Mouse (Mus musculus) bone marrow, adult 2 months (tissue): ENCODE data around the gene Tyw3. TPM values are rescaled to one million over a fixed set of nuclear protein-coding genes. Genes with fewer than 3 reads are reported as not detected.

ENCODE experiments used
- H3K27ac ChIP-seq: fragments of 200-500 bp; 2 replicates; pipeline ENCODE4 v1.5.1; 2012; ENCODE audit warnings: low read depth, mild to moderate bottlenecking, control low read depth, inconsistent platforms, low read length; ENCODE audit not compliant: control insufficient read depth, poor library complexity, insufficient read depth
- H3K4me1 ChIP-seq: fragments of 200-500 bp; 2 replicates; pipeline ENCODE4 v1.6.1; 2011; ENCODE audit warnings: low read length; ENCODE audit not compliant: control insufficient read depth, insufficient read depth
- H3K4me3 ChIP-seq: fragments of 200-500 bp; replicated peaks from 2 replicates; pipeline ENCODE3; 2011; ENCODE audit warnings: mild to moderate bottlenecking, low read depth, low read length, control low read depth; ENCODE audit not compliant: control insufficient read depth
- CTCF ChIP-seq: fragments of 200-500 bp; IDR thresholded peaks from 2 replicates; pipeline ENCODE4 v1.5.1; 2011; ENCODE audit warnings: low read length, control low read depth; ENCODE audit not compliant: control insufficient read depth, insufficient read depth
- POLR2A ChIP-seq: fragments of 200-500 bp; IDR thresholded peaks from 2 replicates; pipeline ENCODE4 v1.6.1; 2011; ENCODE audit warnings: low read depth, mild to moderate bottlenecking, control low read depth, low read length, borderline replicate concordance; ENCODE audit not compliant: control insufficient read depth
- WGBS: fragments of 180-500 bp; shearing (Covaris S2); methylation state at CpG from one replicate; pipeline ENCODE4 v1.1.7; 2018; 5-methylcytosine and 5-hydroxymethylcytosine counted together
- polyA plus RNA-seq: library from polyadenylated mRNA; stranded (reverse); fragments of >200 nt; gene quantifications from 2 replicates; pipeline ENCODE4 v1.2.4, GENCODE M21; 2011; ENCODE audit warnings: low replicate concordance; ENCODE audit not compliant: missing spikeins, insufficient read depth, insufficient read length

Tyw3 gene
- polyA plus RNA-seq, 1 experiment = 1.4 TPM

- TF ChIP-seq POLR2A (no peak), CTCF (no peak)
- no peak overlapping the region for H3K4me3 ChIP-seq
- no peak overlapping the region for H3K27ac ChIP-seq
- H3K4me1 ChIP-seq = no peaks in the 10 kb centered on the region
- WGBS = 75% methylated on average over 5 of the region's 5 CpGs
These were observed 8.0 kb upstream of the Tyw3 start for GRCm38 (mm10) chr3:154604871-154605270.

DNA sequence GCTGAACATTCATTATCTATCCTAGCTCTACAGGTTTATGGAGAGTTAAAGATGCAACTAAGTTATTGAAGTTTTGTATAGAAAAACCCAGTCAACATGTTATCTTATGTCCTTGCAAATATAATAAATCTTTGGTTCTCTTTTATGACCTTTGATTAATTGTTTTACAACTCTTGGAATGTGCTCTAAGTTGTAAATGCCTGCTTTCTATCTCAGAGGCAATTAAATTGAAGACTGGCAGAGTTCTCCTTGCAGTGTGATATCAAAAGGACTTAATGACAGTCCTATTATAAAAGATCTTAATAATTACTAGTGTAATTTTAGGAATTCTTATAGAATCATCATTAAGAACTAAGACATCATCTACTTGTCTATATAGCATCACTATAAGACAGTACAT is 5.2 kb upstream of the Tyw3 start:
- no peak overlapping the region for H3K4me3 ChIP-seq
- TF ChIP-seq CTCF (no peak), POLR2A (no peak)
- no peak overlapping the region for H3K27ac ChIP-seq
- H3K4me1 ChIP-seq = peaks cover 1% of the 10 kb centered on the region

DNA sequence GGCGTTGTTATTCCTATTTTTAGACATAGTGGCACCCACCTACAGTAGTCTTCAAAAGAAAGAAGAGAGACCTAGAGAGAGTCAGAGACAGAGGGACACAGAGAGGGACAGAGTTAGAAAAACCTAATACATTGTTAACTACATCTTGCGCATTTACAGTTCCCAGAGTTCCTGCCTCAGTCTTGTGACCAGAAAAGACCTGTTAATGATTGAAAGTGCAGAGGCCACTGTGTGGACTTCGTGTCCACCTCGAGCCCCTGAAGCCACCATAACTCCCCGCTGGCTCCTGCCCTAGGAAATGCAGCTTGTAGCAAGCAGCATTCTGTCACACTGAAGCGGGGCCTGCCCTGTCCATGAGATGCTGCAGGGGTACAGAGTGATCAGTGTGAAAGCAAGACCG is 657 bp upstream of the Tyw3 start:
- no peak overlapping the region; the same call in 1 of the 2 replicates for H3K27ac ChIP-seq
- WGBS = 58% methylated on average over 7 of the region's 7 CpGs

GRCm38 (mm10) chr3:154596488-154596933 is 393 bp downstream of the Tyw3 start, which contains the start of gene Cryz:
Gene Cryz, plus strand, starts transcription at chr3:154596711.
- Histone ChIP-seq H3K4me1 (peaks cover 1% of the 10 kb centered on the region), H3K4me3 (peak within 1 kb of the TSS; percentile 98), H3K27ac (peak within 1 kb of the TSS; percentile 38)
- under 1% methylated on average over 25 of the region's 25 CpGs for WGBS
- peak; percentile 79 for TF ChIP-seq CTCF
- no peak for TF ChIP-seq POLR2A

More for the DNA sequence above, 657 bp upstream of the Tyw3 start:
- TF ChIP-seq POLR2A (no peak), CTCF (no peak)
- Histone ChIP-seq H3K4me3 (peak overlapping the region; percentile 98), H3K4me1 (peaks cover 1% of the 10 kb centered on the region)

GRCm38 (mm10) chr3:154594156-154594555 is 2.7 kb downstream of the Tyw3 start:
- H3K27ac ChIP-seq = no peak overlapping the region
- H3K4me3 ChIP-seq = no peak overlapping the region
- WGBS = 87% methylated on average over 6 of the region's 6 CpGs
- TF ChIP-seq CTCF (no peak), POLR2A (no peak)
- H3K4me1 ChIP-seq = peaks cover 1% of the 10 kb centered on the region

DNA sequence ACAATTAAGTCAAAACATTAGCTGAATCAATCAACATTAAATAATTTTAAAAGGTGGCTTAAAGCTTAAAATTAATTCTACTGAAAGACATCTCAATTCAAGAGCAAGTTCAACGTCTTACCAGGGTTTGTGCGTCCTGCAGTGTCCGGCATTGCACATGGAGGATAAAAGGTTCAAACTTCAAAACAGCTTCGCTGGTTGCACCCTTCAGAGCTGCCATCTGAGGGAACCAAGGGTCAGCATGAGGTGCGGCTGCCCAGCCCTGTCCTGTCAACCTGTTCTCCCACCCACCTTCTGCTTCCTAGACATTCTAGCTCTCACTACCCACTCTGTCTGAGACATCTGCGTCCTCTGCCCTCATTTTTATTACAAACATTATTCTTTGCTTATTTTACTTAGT is 3.3 kb downstream of the Tyw3 start:
- Histone ChIP-seq H3K4me3 (no peak overlapping the region), H3K27ac (no peak overlapping the region), H3K4me1 (peaks cover 1% of the 10 kb centered on the region)
- no peak for TF ChIP-seq CTCF
- TF ChIP-seq POLR2A = no peak
- WGBS = 88% methylated on average over 6 of the region's 6 CpGs

DNA sequence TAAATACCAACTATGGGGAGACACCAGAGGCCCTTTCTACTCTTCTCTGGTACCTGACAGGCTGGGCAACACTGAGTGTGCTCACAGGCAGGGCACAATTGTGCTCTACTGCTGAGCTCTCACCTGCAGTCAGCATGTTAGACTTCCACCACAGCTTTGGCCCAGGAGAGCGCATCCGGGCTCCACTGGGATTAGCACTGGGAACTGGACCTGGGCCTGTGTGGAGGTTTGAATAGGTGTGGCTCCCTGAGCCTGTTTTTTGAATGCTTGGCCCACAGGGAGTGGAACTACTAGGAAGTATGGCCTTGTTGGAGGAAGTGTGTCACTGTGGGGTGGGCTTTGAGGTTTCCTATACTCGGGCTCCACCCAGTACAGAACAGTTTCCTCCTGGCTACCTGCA is 5.3 kb downstream of the Tyw3 start:
- Histone ChIP-seq H3K27ac (no peak overlapping the region), H3K4me3 (no peak overlapping the region), H3K4me1 (no peaks in the 10 kb centered on the region; the same call in 1 of the 2 replicates)
- TF ChIP-seq CTCF (no peak), POLR2A (no peak)
- WGBS = 71% methylated on average over 3 of the region's 3 CpGs

DNA sequence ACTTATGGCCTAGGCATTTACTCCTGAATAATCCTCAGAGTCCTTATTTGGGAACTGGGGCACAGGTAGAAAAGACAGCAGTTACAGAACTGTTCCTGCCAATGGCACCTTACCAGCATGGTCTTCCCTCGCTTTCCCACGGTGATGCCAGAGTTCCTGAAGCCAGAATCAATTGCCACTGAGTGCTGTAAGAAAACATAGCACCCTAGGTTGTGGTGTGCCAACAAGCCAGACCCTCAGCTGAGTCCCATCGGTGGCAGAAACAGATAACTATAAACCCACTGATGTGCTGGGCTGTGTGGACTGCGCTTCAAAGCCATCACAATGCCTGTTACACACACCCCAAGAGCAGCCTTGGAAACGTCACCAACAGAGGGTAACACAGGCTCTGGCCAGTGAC is 5.9 kb downstream of the Tyw3 start:
- no peaks in the 10 kb centered on the region for H3K4me1 ChIP-seq
- H3K4me3 ChIP-seq = no peak overlapping the region
- 85% methylated on average over 5 of the region's 5 CpGs for WGBS
- TF ChIP-seq CTCF (no peak), POLR2A (no peak)
- H3K27ac ChIP-seq = no peak overlapping the region

DNA sequence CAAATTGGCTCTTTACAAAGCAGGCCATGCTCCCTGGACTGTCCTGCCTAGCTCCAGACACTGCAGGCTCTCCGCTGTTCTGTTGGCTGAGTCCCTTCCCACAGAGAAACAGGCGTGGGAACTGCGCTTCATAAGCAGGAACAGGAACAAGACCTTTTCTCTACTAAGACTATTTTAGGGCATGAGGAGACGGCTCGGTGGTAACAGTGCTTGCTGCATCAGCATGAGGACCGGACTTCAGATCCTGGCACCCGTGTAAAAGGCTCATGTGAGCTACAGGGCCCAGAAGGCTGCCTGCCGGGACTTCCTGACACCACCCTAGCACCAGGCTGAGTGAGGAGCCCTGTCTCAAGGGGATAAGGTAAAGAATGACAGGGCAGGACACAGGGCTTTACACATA is 12.6 kb downstream of the Tyw3 start:
- Histone ChIP-seq H3K4me1 (no peaks in the 10 kb centered on the region), H3K4me3 (no peak overlapping the region), H3K27ac (no peak overlapping the region)
- WGBS = 85% methylated on average over 8 of the region's 8 CpGs
- TF ChIP-seq POLR2A = no peak
- TF ChIP-seq CTCF = no peak

DNA sequence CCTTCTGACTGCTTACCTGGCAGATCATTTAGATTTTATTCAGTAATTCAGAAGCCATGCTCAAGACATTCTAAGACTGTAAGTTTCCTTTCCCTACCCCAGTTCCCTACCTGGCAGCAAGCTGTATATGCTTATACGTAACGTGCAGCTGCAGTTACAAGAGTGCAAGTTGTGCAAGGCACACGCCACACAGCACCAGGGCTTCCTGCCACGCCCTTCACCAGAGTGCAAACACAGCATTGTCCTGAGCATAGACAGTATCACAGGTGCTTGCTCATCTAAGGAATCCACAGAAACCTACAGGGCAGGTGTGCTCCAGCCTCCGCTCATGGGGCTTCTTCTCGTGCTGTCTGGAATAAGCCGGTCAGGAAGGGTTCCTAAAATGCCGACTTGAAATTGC is 19.0 kb downstream of the Tyw3 start:
- TF ChIP-seq POLR2A (no peak), CTCF (no peak)
- 72% methylated on average over 8 of the region's 8 CpGs for WGBS
- no peak overlapping the region for H3K27ac ChIP-seq
- no peaks in the 10 kb centered on the region; the same call in 1 of the 2 replicates for H3K4me1 ChIP-seq
- no peak overlapping the region for H3K4me3 ChIP-seq
